ENCODE assay signal across 35 mouse cellular contexts in the genomic region with DNA sequence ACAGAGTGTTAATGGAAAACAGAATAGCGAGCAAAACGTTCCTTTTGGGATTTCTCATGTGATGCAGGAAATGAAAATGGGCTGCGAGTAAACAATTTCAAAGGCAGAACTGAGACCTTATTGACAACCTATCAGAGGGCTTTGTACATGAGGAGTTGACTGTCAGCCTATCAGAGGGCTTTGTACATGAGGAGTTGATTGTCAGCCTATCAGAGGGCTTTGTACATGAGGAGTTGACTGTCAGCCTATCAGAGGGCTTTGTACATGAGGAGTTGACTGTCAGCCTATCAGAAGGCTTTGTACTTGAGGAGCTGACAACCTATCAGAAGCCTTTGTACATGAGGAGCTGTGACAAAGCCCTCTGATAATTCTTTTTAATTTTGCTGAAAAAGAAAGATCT. TPM values are rescaled to one million over a fixed set of nuclear protein-coding genes. Genes with fewer than 3 reads are reported as not detected.
"Had no signal": no experiment of that assay in that cellular context is flagged by ENCODE, and none has a peak within 500 bp of the region (broad histone marks: within the 10 kb centered on the region; RNA-seq: fewer than 3 reads in every experiment).

No protein-coding gene starts in this region.

RNA-seq across cellular contexts. Expression of gene Sdr9c7, which starts 18.9 kb away (rescaled TPM):
- total RNA-seq: gastrocnemius, adult 18-20 months; gastrocnemius, adult 8-10 months; gastrocnemius, postnatal 14 days; gastrocnemius, postnatal 36 days; heart, adult 18-20 months; heart, adult 8-10 months; heart, postnatal 10 days; heart, postnatal 25 days; heart, postnatal 4 days; layer of hippocampus, adult 18-20 months; layer of hippocampus, adult 8-10 months; layer of hippocampus, postnatal 36 days; left cerebral cortex, adult 18-20 months; left cerebral cortex, adult 8-10 months; left cerebral cortex, postnatal 10 days; left cerebral cortex, postnatal 25 days; left cerebral cortex, postnatal 4 days had no signal
- polyA plus RNA-seq: heart, embryonic 10.5 days; heart, embryonic 12.5 days; heart, embryonic 14.5 days; heart, embryonic 16.5 days; hindbrain, embryonic 10.5 days; hindbrain, embryonic 12.5 days; hindbrain, embryonic 14.5 days; hindbrain, embryonic 16.5 days; intestine, embryonic 14.5 days; kidney, postnatal 0 days; limb, embryonic 11.5 days; limb, embryonic 13.5 days; liver, embryonic 11.5 days; liver, embryonic 13.5 days; liver, embryonic 15.5 days had no signal

RNA-seq across cellular contexts. Expression of gene Rdh7, which starts 28.6 kb away (rescaled TPM):
- total RNA-seq: gastrocnemius, postnatal 14 days; gastrocnemius, postnatal 36 days; heart, adult 18-20 months; heart, postnatal 10 days; heart, postnatal 25 days; heart, postnatal 4 days; layer of hippocampus, adult 18-20 months; layer of hippocampus, adult 8-10 months; layer of hippocampus, postnatal 14 days; layer of hippocampus, postnatal 36 days; left cerebral cortex, adult 18-20 months; left cerebral cortex, adult 8-10 months; left cerebral cortex, postnatal 10 days; left cerebral cortex, postnatal 25 days; left cerebral cortex, postnatal 4 days had no signal
- polyA plus RNA-seq: heart, embryonic 10.5 days; heart, embryonic 12.5 days; heart, embryonic 14.5 days; heart, embryonic 16.5 days; hindbrain, embryonic 10.5 days; hindbrain, embryonic 12.5 days; hindbrain, embryonic 14.5 days; hindbrain, embryonic 16.5 days; kidney, embryonic 15.5 days; limb, embryonic 11.5 days; limb, embryonic 13.5 days; limb, embryonic 15.5 days; liver, embryonic 11.5 days had no signal

RNA-seq across cellular contexts. Expression of gene Rdh16f2, which starts 50.9 kb away (rescaled TPM):
- total RNA-seq: gastrocnemius, adult 18-20 months; gastrocnemius, adult 8-10 months; gastrocnemius, postnatal 14 days; gastrocnemius, postnatal 36 days; heart, adult 18-20 months; heart, adult 8-10 months; heart, postnatal 10 days; heart, postnatal 25 days; heart, postnatal 4 days; layer of hippocampus, adult 18-20 months; layer of hippocampus, adult 8-10 months; layer of hippocampus, postnatal 14 days; layer of hippocampus, postnatal 36 days; left cerebral cortex, adult 18-20 months; left cerebral cortex, adult 8-10 months; left cerebral cortex, postnatal 10 days; left cerebral cortex, postnatal 25 days; left cerebral cortex, postnatal 4 days had no signal
- polyA plus RNA-seq: heart, embryonic 10.5 days; heart, embryonic 12.5 days; heart, embryonic 14.5 days; heart, embryonic 16.5 days; hindbrain, embryonic 10.5 days; hindbrain, embryonic 12.5 days; hindbrain, embryonic 14.5 days; hindbrain, embryonic 16.5 days; limb, embryonic 11.5 days; limb, embryonic 13.5 days; limb, embryonic 15.5 days; liver, embryonic 11.5 days; liver, embryonic 13.5 days had no signal
